Mouse (Mus musculus): ENCODE results near the gene Ccdc43. TPM values are rescaled to one million over a fixed set of nuclear protein-coding genes. Genes with fewer than 3 reads are reported as not detected.

Ccdc43 gene
- 10 to 100 TPM; 21.1 TPM for total RNA-seq (2023)

GRCm38 (mm10) chr11:102697338-102698017, at the start of gene Ccdc43:
Ccdc43 (minus strand) TSS chr11:102697782.

GRCm38 (mm10) chr11:102663416-102663815, 34.2 kb downstream of the Ccdc43 start, which contains the start of gene Meioc:
Meioc (plus strand) TSS chr11:102663716.

Other genes starting within 250 kb of the Ccdc43 start
- gene Itga2b, start 227.7 kb downstream of the Ccdc43 start, total RNA-seq (2023), result 1 to 10 TPM; 3.6 to 5.5 TPM
- gene Gpatch8, start 141.4 kb downstream of the Ccdc43 start, total RNA-seq (2023), result 10 to 100 TPM; 32.6 to 35.3 TPM
- not detected for gene Gm11627, start 118.3 kb downstream of the Ccdc43 start, total RNA-seq (2023)
- under 1 TPM in 1 of 2 experiments, not detected in 1; 0.13 TPM for gene Fzd2, start 93.4 kb downstream of the Ccdc43 start, total RNA-seq (2023)
- gene Meioc, start 34.1 kb downstream of the Ccdc43 start, total RNA-seq (2023), result not detected
- gene Adam11, start 63.7 kb upstream of the Ccdc43 start, total RNA-seq (2023), result 1 to 10 TPM; 4.0 to 4.2 TPM
- not detected for gene Gjc1, start 121.9 kb upstream of the Ccdc43 start, total RNA-seq (2023)
- gene Higd1b, start 138.1 kb upstream of the Ccdc43 start, total RNA-seq (2023), result not detected
- gene Eftud2, start 183.2 kb upstream of the Ccdc43 start, total RNA-seq (2023), result 10 to 100 TPM; 80.3 to 82.1 TPM
- not detected for gene Ccdc103, start 183.4 kb upstream of the Ccdc43 start, total RNA-seq (2023)
- gene Fam187a, start 187.4 kb upstream of the Ccdc43 start, total RNA-seq (2023), result not detected
- gene Gfap, start 203.1 kb upstream of the Ccdc43 start, total RNA-seq (2023), result not detected
- under 1 TPM; 0.18 to 0.97 TPM for gene Kif18b, start 227.3 kb upstream of the Ccdc43 start, total RNA-seq (2023)
- gene C1ql1, start 248.9 kb upstream of the Ccdc43 start, total RNA-seq (2023), result not detected